Mouse (Mus musculus): ENCODE results near the gene Itga1. TPM values are rescaled to one million over a fixed set of nuclear protein-coding genes. Genes with fewer than 3 reads are reported as not detected.

Gene Itga1
- polyA plus RNA-seq, 1 experiment from 2014 or later, result 36.7 TPM

GRCm38 (mm10) chr13:114992260-114993014 lies 109.3 kb downstream of the Itga1 start:
- WGBS, result 63% methylated on average over 14 of the region's 14 CpGs
- H3K4me2 ChIP-seq, result no peak overlapping the region
- DNase-seq (no peak), ATAC-seq (ENCODE audit: insufficient read depth) (no peak)
- peaks cover 11% of the 10 kb centered on the region; the same call in 1 of the 2 replicates for H3K36me3 ChIP-seq (ENCODE audit: insufficient read depth)
- no peak overlapping the region for H3K4me3 ChIP-seq (ENCODE audit: low read depth, low read length)
- no peak for TF ChIP-seq CTCF (IDR thresholded peaks at IDR 0.05; ENCODE audit: low read depth)
- no peak overlapping the region for H3K27ac ChIP-seq (ENCODE audit: low read depth)
- H3K9ac ChIP-seq, result no peak overlapping the region
- H3K9me3 ChIP-seq (ENCODE audit: low read depth, low read length), result no peaks in the 10 kb centered on the region
- H3K27me3 ChIP-seq (ENCODE audit: insufficient read depth, low read length), result no peaks in the 10 kb centered on the region
- H3K4me1 ChIP-seq (ENCODE audit: insufficient read depth), result no peaks in the 10 kb centered on the region

GRCm38 (mm10) chr13:114987668-114988067 lies 114.1 kb downstream of the Itga1 start:
- H3K9ac ChIP-seq, result no peak overlapping the region
- no peak for TF ChIP-seq CTCF (IDR thresholded peaks at IDR 0.05; ENCODE audit: low read depth)
- ATAC-seq (ENCODE audit: insufficient read depth) (no peak), DNase-seq (no peak)
- H3K4me1 ChIP-seq (ENCODE audit: insufficient read depth), result no peaks in the 10 kb centered on the region
- no peak overlapping the region for H3K4me2 ChIP-seq
- 44% methylated on average over 6 of the region's 6 CpGs for WGBS
- no peak overlapping the region for H3K27ac ChIP-seq (ENCODE audit: low read depth)
- no peaks in the 10 kb centered on the region for H3K9me3 ChIP-seq (ENCODE audit: low read depth, low read length)
- no peaks in the 10 kb centered on the region for H3K27me3 ChIP-seq (ENCODE audit: insufficient read depth, low read length)
- H3K4me3 ChIP-seq (ENCODE audit: low read depth, low read length), result no peak overlapping the region
- H3K36me3 ChIP-seq (ENCODE audit: insufficient read depth), result peaks cover 14% of the 10 kb centered on the region

GRCm38 (mm10) chr13:114987161-114987560 lies 114.6 kb downstream of the Itga1 start:
- no peak overlapping the region for H3K27ac ChIP-seq (ENCODE audit: low read depth)
- no peaks in the 10 kb centered on the region for H3K4me1 ChIP-seq (ENCODE audit: insufficient read depth)
- H3K27me3 ChIP-seq (ENCODE audit: insufficient read depth, low read length), result no peaks in the 10 kb centered on the region
- peak; percentile 32 for TF ChIP-seq CTCF (IDR thresholded peaks at IDR 0.05; ENCODE audit: low read depth)
- ATAC-seq (ENCODE audit: insufficient read depth) (peak; percentile 51; the same call in 1 of the 2 replicates), DNase-seq (peak; percentile 74)
- 54% methylated on average over 2 of the region's 2 CpGs for WGBS
- H3K36me3 ChIP-seq (ENCODE audit: insufficient read depth), result peaks cover 13% of the 10 kb centered on the region
- H3K9ac ChIP-seq, result no peak overlapping the region
- no peak overlapping the region for H3K4me2 ChIP-seq
- H3K4me3 ChIP-seq (ENCODE audit: low read depth, low read length), result no peak overlapping the region
- H3K9me3 ChIP-seq (ENCODE audit: low read depth, low read length), result no peaks in the 10 kb centered on the region

GRCm38 (mm10) chr13:114984658-114985057 lies 117.1 kb downstream of the Itga1 start:
- no peak for ATAC-seq (ENCODE audit: insufficient read depth)
- Histone ChIP-seq H3K27ac (ENCODE audit: low read depth) (no peak overlapping the region), H3K27me3 (ENCODE audit: insufficient read depth, low read length) (no peaks in the 10 kb centered on the region), H3K9me3 (ENCODE audit: low read depth, low read length) (no peaks in the 10 kb centered on the region), H3K36me3 (ENCODE audit: insufficient read depth) (peaks cover 19% of the 10 kb centered on the region), H3K4me3 (ENCODE audit: low read depth, low read length) (no peak overlapping the region), H3K4me1 (ENCODE audit: insufficient read depth) (no peaks in the 10 kb centered on the region), H3K4me2 (no peak overlapping the region), H3K9ac (no peak overlapping the region)
- no peak for TF ChIP-seq CTCF (IDR thresholded peaks at IDR 0.05; ENCODE audit: low read depth)
- no peak for DNase-seq
- 59% methylated on average over 1 of the region's 1 CpGs for WGBS

GRCm38 (mm10) chr13:114983116-114983515 lies 118.6 kb downstream of the Itga1 start:
- WGBS, result 59% methylated on average over 7 of the region's 7 CpGs
- Histone ChIP-seq H3K9me3 (ENCODE audit: low read depth, low read length) (no peaks in the 10 kb centered on the region), H3K4me1 (ENCODE audit: insufficient read depth) (no peaks in the 10 kb centered on the region), H3K27me3 (ENCODE audit: insufficient read depth, low read length) (no peaks in the 10 kb centered on the region), H3K4me3 (ENCODE audit: low read depth, low read length) (no peak overlapping the region), H3K36me3 (ENCODE audit: insufficient read depth) (peaks cover 15% of the 10 kb centered on the region), H3K9ac (no peak overlapping the region), H3K27ac (ENCODE audit: low read depth) (no peak overlapping the region), H3K4me2 (no peak overlapping the region)
- peak; percentile 66 for DNase-seq
- no peak for TF ChIP-seq CTCF (IDR thresholded peaks at IDR 0.05; ENCODE audit: low read depth)
- no peak for ATAC-seq (ENCODE audit: insufficient read depth)

- peaks cover 16% of the 10 kb centered on the region for H3K36me3 ChIP-seq (ENCODE audit: insufficient read depth)
- H3K9me3 ChIP-seq (ENCODE audit: low read depth, low read length), result no peaks in the 10 kb centered on the region
- H3K4me1 ChIP-seq (ENCODE audit: insufficient read depth), result no peaks in the 10 kb centered on the region
- no peaks in the 10 kb centered on the region for H3K27me3 ChIP-seq (ENCODE audit: insufficient read depth, low read length)
- H3K27ac ChIP-seq (ENCODE audit: low read depth), result no peak overlapping the region
- H3K9ac ChIP-seq, result no peak overlapping the region
- 48% methylated on average over 10 of the region's 10 CpGs for WGBS
- peak; percentile 55 for TF ChIP-seq CTCF (IDR thresholded peaks at IDR 0.05; ENCODE audit: low read depth)
- ATAC-seq (ENCODE audit: insufficient read depth) (no peak), DNase-seq (peak; percentile 56)
- H3K4me2 ChIP-seq, result no peak overlapping the region
- no peak overlapping the region for H3K4me3 ChIP-seq (ENCODE audit: low read depth, low read length)
Measured at GRCm38 (mm10) chr13:114980831-114981419, 120.8 kb downstream of the Itga1 start.

GRCm38 (mm10) chr13:114974484-114975042 lies 127.2 kb downstream of the Itga1 start:
- TF ChIP-seq CTCF (IDR thresholded peaks at IDR 0.05; ENCODE audit: low read depth), result no peak
- Histone ChIP-seq H3K4me1 (ENCODE audit: insufficient read depth) (no peaks in the 10 kb centered on the region), H3K9me3 (ENCODE audit: low read depth, low read length) (no peaks in the 10 kb centered on the region), H3K27ac (ENCODE audit: low read depth) (no peak overlapping the region), H3K27me3 (ENCODE audit: insufficient read depth, low read length) (no peaks in the 10 kb centered on the region), H3K4me2 (no peak overlapping the region), H3K36me3 (ENCODE audit: insufficient read depth) (peaks cover 6% of the 10 kb centered on the region; the same call in 1 of the 2 replicates), H3K9ac (no peak overlapping the region), H3K4me3 (ENCODE audit: low read depth, low read length) (no peak overlapping the region)
- ATAC-seq (ENCODE audit: insufficient read depth) (peak; percentile 89), DNase-seq (peak; percentile 83)
- WGBS, result 35% methylated on average over 6 of the region's 6 CpGs

Data from lung, embryonic 14.5 days (tissue).